Mouse (Mus musculus) MEL (cell line): Measurements from ENCODE around the gene Lrp6. TPM values are rescaled to one million over a fixed set of nuclear protein-coding genes. Genes with fewer than 3 reads are reported as not detected.

Experiments
- DNase-seq: peaks from one replicate; pipeline ENCODE4 v3.0.0; 2011; ENCODE audit warnings: low read depth, low spot score
- H3K27ac ChIP-seq: 2 replicates; pipeline ENCODE4 v1.5.1; 2012; ENCODE audit warnings: low read depth, mild to moderate bottlenecking, control low read depth, low read length, moderate library complexity; ENCODE audit not compliant: control insufficient read depth
- H3K27me3 ChIP-seq, 2 experiments: fragments of 150-350 bp in 1 of 2; sonication (generic) in 1 of 2; 2 replicates each; pipeline ENCODE4 v1.6.1; 2012; ENCODE audit warnings: low read length in 2 of 2, mild to moderate bottlenecking in 2 of 2, improper control_type of control experiment in 1 of 2, moderate library complexity in 1 of 2; ENCODE audit not compliant: insufficient read depth in 2 of 2, control insufficient read depth in 1 of 2
- H3K36me3 ChIP-seq, 2 experiments: 2 replicates each; pipeline ENCODE4 v1.6.1; 2012 to 2014; ENCODE audit warnings: low read length in 2 of 2, improper control_type of control experiment in 1 of 2, inconsistent platforms in 1 of 2, mild to moderate bottlenecking in 1 of 2; ENCODE audit not compliant: insufficient read depth in 2 of 2, control insufficient read depth in 1 of 2
- H3K4me1 ChIP-seq, 2 experiments: fragments of 150-350 bp in 1 of 2; sonication (generic) in 1 of 2; 2 replicates each; pipeline ENCODE4 v1.6.1; 2012; ENCODE audit warnings: low read length in 2 of 2, improper control_type of control experiment in 1 of 2, mild to moderate bottlenecking in 1 of 2; ENCODE audit not compliant: insufficient read depth in 2 of 2, control insufficient read depth in 1 of 2
- H3K4me3 ChIP-seq, 2 experiments: fragments of 150-350 bp in 1 of 2; sonication (generic) in 1 of 2; 2 replicates each; pipeline ENCODE4 v1.5.1; 2012; ENCODE audit warnings: low read depth in 2 of 2, low read length in 2 of 2, mild to moderate bottlenecking in 2 of 2, moderate library complexity in 2 of 2, control low read depth in 1 of 2, improper control_type of control experiment in 1 of 2; ENCODE audit not compliant: control insufficient read depth in 1 of 2, insufficient read depth in 1 of 2
- H3K79me2 ChIP-seq: 2 replicates; pipeline ENCODE4 v1.6.1; 2012; ENCODE audit warnings: mild to moderate bottlenecking, low read length, moderate library complexity; ENCODE audit not compliant: control insufficient read depth, poor library complexity, insufficient read depth
- H3K9ac ChIP-seq: 2 replicates; pipeline ENCODE4 v1.6.1; 2012; ENCODE audit warnings: low read depth, mild to moderate bottlenecking, control low read depth, low read length, moderate library complexity; ENCODE audit not compliant: control insufficient read depth, poor library complexity, severe bottlenecking
- H3K9me3 ChIP-seq: fragments of 150-350 bp; sonication (generic); replicated peaks from 2 replicates; pipeline ENCODE4 v1.6.1; 2012; ENCODE audit warnings: mild to moderate bottlenecking, low read length, improper control_type of control experiment, moderate library complexity; ENCODE audit not compliant: insufficient read depth
- BHLHE40 ChIP-seq: IDR thresholded peaks from 2 replicates; pipeline ENCODE4 v1.6.1; 2012; ENCODE audit warnings: low read depth, mild to moderate bottlenecking, inconsistent platforms, low read length, improper control_type of control experiment, borderline replicate concordance
- CHD1 ChIP-seq: IDR thresholded peaks from 2 replicates; pipeline ENCODE4 v1.6.1; 2012; ENCODE audit warnings: low read depth, mild to moderate bottlenecking, inconsistent platforms, low read length, improper control_type of control experiment
- CHD2 ChIP-seq: IDR thresholded peaks from 2 replicates; pipeline ENCODE4 v1.6.1; 2011; ENCODE audit warnings: low read length, improper control_type of control experiment
- CTCF ChIP-seq, 3 experiments: IDR thresholded peaks in 2 of 3; conservative IDR thresholded peaks in 1 of 3; 2 replicates each; pipeline ENCODE4 v1.5.1; 2011 to 2012; ENCODE audit warnings: low read length in 3 of 3, low read depth in 2 of 3, mild to moderate bottlenecking in 2 of 3, improper control_type of control experiment in 1 of 3, inconsistent platforms in 1 of 3, mixed read lengths in 1 of 3, moderate library complexity in 1 of 3; ENCODE audit not compliant: control insufficient read depth in 1 of 3, insufficient read depth in 1 of 3, poor library complexity in 1 of 3, severe bottlenecking in 1 of 3
- E2F4 ChIP-seq: IDR thresholded peaks from 2 replicates; pipeline ENCODE4 v1.6.1; 2011; ENCODE audit warnings: low read depth, low read length, improper control_type of control experiment, borderline replicate concordance
- ELF1 ChIP-seq: IDR thresholded peaks from 2 replicates; pipeline ENCODE4 v1.6.1; 2014; ENCODE audit warnings: low read depth, mild to moderate bottlenecking, inconsistent platforms, low read length, improper control_type of control experiment, moderate library complexity
- ETS1 ChIP-seq: IDR thresholded peaks from 2 replicates; pipeline ENCODE4 v1.6.1; 2012; ENCODE audit warnings: low read depth, mild to moderate bottlenecking, inconsistent platforms, low read length, improper control_type of control experiment, moderate library complexity
- GABPA ChIP-seq: IDR thresholded peaks from 2 replicates; pipeline ENCODE4 v1.6.1; 2012; ENCODE audit warnings: low read depth, mild to moderate bottlenecking, inconsistent platforms, low read length, improper control_type of control experiment, moderate library complexity
- GATA1 ChIP-seq: IDR thresholded peaks from 2 replicates; pipeline ENCODE4 v1.6.1; 2011; ENCODE audit warnings: low read depth, low read length, improper control_type of control experiment
- JUND ChIP-seq: IDR thresholded peaks from 2 replicates; pipeline ENCODE4 v1.6.1; 2011; ENCODE audit warnings: low read depth, mild to moderate bottlenecking, improper control_type of control experiment, low read length
- KAT2A ChIP-seq: conservative IDR thresholded peaks from 2 replicates; pipeline ENCODE4 v1.6.1; 2012; ENCODE audit warnings: low read depth, low read length, improper control_type of control experiment, inconsistent platforms
- MAFK ChIP-seq: IDR thresholded peaks from 2 replicates; pipeline ENCODE4 v1.6.1; 2011; ENCODE audit warnings: low read depth, mild to moderate bottlenecking, low read length, improper control_type of control experiment, borderline replicate concordance
- MXI1 ChIP-seq: IDR thresholded peaks from 2 replicates; pipeline ENCODE4 v1.6.1; 2011; ENCODE audit warnings: mild to moderate bottlenecking, low read depth, low read length, improper control_type of control experiment
- MYB ChIP-seq: IDR thresholded peaks from 2 replicates; pipeline ENCODE4 v1.6.1; 2011; ENCODE audit warnings: mild to moderate bottlenecking, low read depth, low read length, improper control_type of control experiment
- NELFE ChIP-seq: IDR thresholded peaks from 2 replicates; pipeline ENCODE4 v1.6.1; 2011; ENCODE audit warnings: low read depth, low read length, improper control_type of control experiment
- POLR2A ChIP-seq, 2 experiments: IDR thresholded peaks; 2 replicates each; pipeline ENCODE4 v1.6.1; 2011 to 2012; ENCODE audit warnings: low read length in 2 of 2, mild to moderate bottlenecking in 2 of 2, control low read depth in 1 of 2, improper control_type of control experiment in 1 of 2, low read depth in 1 of 2, moderate library complexity in 1 of 2; ENCODE audit not compliant: control insufficient read depth in 1 of 2, insufficient read depth in 1 of 2, poor library complexity in 1 of 2
- POLR2AphosphoS5 ChIP-seq: IDR thresholded peaks from 2 replicates; pipeline ENCODE4 v1.6.1; 2012; ENCODE audit warnings: low read depth, borderline replicate concordance, mild to moderate bottlenecking, inconsistent platforms, low read length, moderate library complexity, mixed read lengths
- SIN3A ChIP-seq: IDR thresholded peaks from 2 replicates; pipeline ENCODE4 v1.6.1; 2012; ENCODE audit warnings: low read length, improper control_type of control experiment, inconsistent platforms
- SMC3 ChIP-seq: IDR thresholded peaks from 2 replicates; pipeline ENCODE4 v1.6.1; 2011; ENCODE audit warnings: low read depth, low read length, improper control_type of control experiment
- TAL1 ChIP-seq: IDR thresholded peaks from 2 replicates; pipeline ENCODE4 v1.6.1; 2012; ENCODE audit warnings: mild to moderate bottlenecking, inconsistent platforms, low read length, moderate library complexity, mixed read lengths
- TBP ChIP-seq: IDR thresholded peaks from 2 replicates; pipeline ENCODE4 v1.8.0; 2011; ENCODE audit warnings: low read depth, low read length, improper control_type of control experiment
- TCF12 ChIP-seq: IDR thresholded peaks from 2 replicates; pipeline ENCODE4 v1.6.1; 2014; ENCODE audit warnings: low read depth, mild to moderate bottlenecking, inconsistent platforms, low read length, improper control_type of control experiment, moderate library complexity
- UBTF ChIP-seq: IDR thresholded peaks from 2 replicates; pipeline ENCODE4 v1.6.1; 2012; ENCODE audit warnings: low read depth, mild to moderate bottlenecking, inconsistent platforms, low read length, improper control_type of control experiment, moderate library complexity, borderline replicate concordance; ENCODE audit not compliant: insufficient read depth
- USF1 ChIP-seq: IDR thresholded peaks from 2 replicates; pipeline ENCODE4 v1.6.1; 2014; ENCODE audit warnings: low read depth, mild to moderate bottlenecking, inconsistent platforms, low read length, improper control_type of control experiment, moderate library complexity
- ZC3H11A ChIP-seq: IDR thresholded peaks from 2 replicates; pipeline ENCODE4 v1.6.1; 2012; ENCODE audit warnings: low read depth, mild to moderate bottlenecking, inconsistent platforms, low read length, improper control_type of control experiment
- ZKSCAN1 ChIP-seq: IDR thresholded peaks from 2 replicates; pipeline ENCODE4 v1.6.1; 2012; ENCODE audit warnings: low read depth, mild to moderate bottlenecking, inconsistent platforms, low read length, improper control_type of control experiment, moderate library complexity
- ZMIZ1 ChIP-seq: IDR thresholded peaks from 2 replicates; pipeline ENCODE4 v1.6.1; 2012; ENCODE audit warnings: low read depth, mild to moderate bottlenecking, inconsistent platforms, low read length, improper control_type of control experiment, moderate library complexity
- ZNF384 ChIP-seq: IDR thresholded peaks from 2 replicates; pipeline ENCODE4 v1.6.1; 2012; ENCODE audit warnings: low read depth, mild to moderate bottlenecking, inconsistent platforms, low read length, improper control_type of control experiment
- polyA plus RNA-seq, 2 experiments: library from polyadenylated mRNA; stranded (reverse) in 1 of 2; unstranded in 1 of 2; fragments of >175 nt in 1 of 2; fragments of >200 nt in 1 of 2; gene quantifications; 2 replicates each; pipeline versions ENCODE4 v1.2.1 to v1.2.4; 2012; ENCODE audit warnings: low replicate concordance in 2 of 2, low read depth in 1 of 2; ENCODE audit not compliant: insufficient read length in 2 of 2, insufficient read depth in 1 of 2, missing spikeins in 1 of 2
- total RNA-seq: library from RNA; depleted of rRNA; stranded (reverse); fragments of 300-350 nt; gene quantifications from 2 replicates; pipeline ENCODE4 v1.2.3, GENCODE M21; 2012

Lrp6 gene
- total and polyA plus RNA-seq, 3 experiments = 13.1 to 25.7 (median 17.2) TPM

GRCm38 (mm10) chr6:134554230-134554629 is 12.5 kb downstream of the Lrp6 start:
- Histone ChIP-seq H3K4me1 (peaks cover 8 to 16% of the 10 kb centered on the region in 2 experiments; a peak in 3 of 4 replicates), H3K4me3 (no peak overlapping the region)
- peak; percentile 91 for TF ChIP-seq ZNF384
- TF ChIP-seq KAT2A = no peak
- no peak for TF ChIP-seq UBTF

GRCm38 (mm10) chr6:134551007-134551406 is 15.8 kb downstream of the Lrp6 start:
- no peak for TF ChIP-seq ZKSCAN1
- no peak for TF ChIP-seq CHD2
- TF ChIP-seq GABPA = no peak
- TF ChIP-seq SIN3A = 0 out of 2 replicates have a peak, but pooled peaks have one; percentile 21
- TF ChIP-seq TAL1 = no peak
- TF ChIP-seq NELFE = no peak
- TF ChIP-seq MYB = no peak
- no peak for TF ChIP-seq BHLHE40
- TF ChIP-seq USF1 = no peak
- no peak for TF ChIP-seq ZMIZ1
- TF ChIP-seq E2F4 = no peak
- peak; percentile 58; the same call in 1 of the 2 replicates for TF ChIP-seq ETS1
- TF ChIP-seq CHD1 = no peak
- TF ChIP-seq JUND = no peak
- TF ChIP-seq TBP = no peak
- no peak for TF ChIP-seq TCF12
- no peak for TF ChIP-seq MXI1
- peak; percentile 78 for TF ChIP-seq MAFK
- TF ChIP-seq ELF1 = no peak
- TF ChIP-seq GATA1 = no peak
- TF ChIP-seq SMC3 = no peak
- no peak for TF ChIP-seq ZC3H11A
- TF ChIP-seq CTCF (IDR thresholded peaks at IDR 0.05 in 2 of 3, conservative IDR thresholded peaks at IDR 0.05 in 1 of 3; ENCODE audit: control insufficient read depth in 1 of 3, insufficient read depth in 1 of 3, low read depth in 2 of 3, low read length in 3 of 3, poor library complexity in 1 of 3, severe bottlenecking in 1 of 3) = no peak
- TF ChIP-seq POLR2A (IDR thresholded peaks at IDR 0.05; ENCODE audit: control insufficient read depth in 1 of 2, insufficient read depth in 1 of 2, low read depth in 1 of 2, low read length in 2 of 2, poor library complexity in 1 of 2) = no peak
- no peak for TF ChIP-seq POLR2AphosphoS5
- peaks cover 0 to 14% of the 10 kb centered on the region in 2 experiments; a peak in 2 of 4 replicates for H3K36me3 ChIP-seq
- peaks cover 33% of the 10 kb centered on the region for H3K79me2 ChIP-seq
- no peak overlapping the region for H3K4me3 ChIP-seq
- no peak overlapping the region for H3K9ac ChIP-seq
- H3K4me1 ChIP-seq = peaks cover 5 to 16% of the 10 kb centered on the region in 2 experiments; a peak in 3 of 4 replicates
- H3K27ac ChIP-seq = no peak overlapping the region
- no peaks in the 10 kb centered on the region for H3K9me3 ChIP-seq
- no peak for DNase-seq
- H3K27me3 ChIP-seq = no peaks in the 10 kb centered on the region

More at GRCm38 (mm10) chr6:134554230-134554629, 12.5 kb downstream of the Lrp6 start:
- H3K27ac ChIP-seq = no peak overlapping the region
- no peaks in the 10 kb centered on the region for H3K9me3 ChIP-seq
- peak; percentile 39 for DNase-seq
- H3K36me3 ChIP-seq = peaks cover 0 to 14% of the 10 kb centered on the region in 2 experiments; a peak in 2 of 4 replicates
- H3K27me3 ChIP-seq = no peaks in the 10 kb centered on the region
- H3K9ac ChIP-seq = no peak overlapping the region
- H3K79me2 ChIP-seq = peaks cover 43% of the 10 kb centered on the region
